Mouse (Mus musculus) lung, adult 2 months (tissue): ENCODE measurements at regions not wholly inside any gene's neighbourhood (a gene's known extent, or its start where the extent isn't known, plus 50 kb on each side); places are given as distances from the start of the nearest gene placed in this dataset.

Experiments
- CTCF ChIP-seq: fragments of 200-500 bp; IDR thresholded peaks from 2 replicates; pipeline ENCODE4 v1.5.1; 2011; ENCODE audit warnings: mild to moderate bottlenecking, low read length, control low read depth; ENCODE audit not compliant: insufficient read depth
- POLR2A ChIP-seq: fragments of 200-500 bp; IDR thresholded peaks from 2 replicates; pipeline ENCODE4 v1.6.1; 2011; ENCODE audit warnings: low read depth, mild to moderate bottlenecking, control low read depth, low read length, borderline replicate concordance; ENCODE audit errors: extremely low read depth

DNA sequence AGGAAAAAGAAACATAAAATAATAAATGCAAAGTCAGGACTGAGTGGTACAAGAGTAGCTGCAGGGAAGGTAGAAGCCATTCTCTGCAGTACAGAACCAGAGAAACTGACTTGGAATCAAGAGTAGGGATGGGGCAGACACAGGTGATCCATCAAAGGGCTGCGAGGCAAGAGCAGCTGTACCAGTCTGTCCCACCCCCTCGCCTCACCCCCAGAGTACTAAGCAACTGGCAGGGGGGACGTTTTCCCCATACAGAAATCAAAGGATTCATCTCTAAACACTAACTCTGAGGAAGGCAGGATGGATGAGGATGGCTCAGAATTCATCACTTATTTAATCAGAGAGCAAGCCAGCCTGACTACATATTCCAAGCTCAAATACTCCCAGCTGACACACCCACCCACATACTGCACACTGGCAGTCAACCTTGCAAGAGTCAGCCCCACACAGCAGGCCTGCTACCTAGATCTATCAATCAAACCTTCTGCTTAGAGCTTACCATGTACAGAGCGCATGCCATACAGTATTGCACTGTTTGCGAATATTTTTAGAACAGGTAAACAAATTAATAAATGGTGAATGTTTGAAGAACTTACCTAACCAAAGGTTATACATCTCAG, 180.5 kb upstream of the Plcz1 start:
- no peak for TF ChIP-seq CTCF
- TF ChIP-seq POLR2A: no peak
